Mouse (Mus musculus) heart, embryonic 15.5 days (tissue): ENCODE results near the gene Vps25. TPM values are rescaled to one million over a fixed set of nuclear protein-coding genes. Genes with fewer than 3 reads are reported as not detected.

Source experiments
- ATAC-seq: fragments of 200-750 bp; cut with Nextera tagmentation; replicated peaks from 2 replicates; pipeline ENCODE4 v1.8.0; 2017; ENCODE audit warnings: low read depth, moderate TSS enrichment; ENCODE audit not compliant: insufficient number of reproducible peaks, insufficient read depth, low FRiP score
- H3K27ac ChIP-seq: fragments of 300-500 bp; sonication (generic); 2 replicates; pipeline ENCODE4 v1.5.1; 2015; ENCODE audit warnings: mild to moderate bottlenecking, inconsistent platforms
- H3K27me3 ChIP-seq: fragments of 300-500 bp; sonication (generic); 2 replicates; pipeline ENCODE4 v1.6.1; 2015; ENCODE audit warnings: inconsistent platforms
- H3K36me3 ChIP-seq: fragments of 300-500 bp; sonication (generic); 2 replicates; pipeline ENCODE4 v1.6.1; 2015; ENCODE audit warnings: mild to moderate bottlenecking, inconsistent platforms
- H3K4me1 ChIP-seq: fragments of 300-500 bp; sonication (generic); replicated peaks from 2 replicates; pipeline ENCODE4 v1.6.1; 2015; ENCODE audit warnings: inconsistent platforms
- H3K4me2 ChIP-seq: fragments of 300-500 bp; sonication (generic); 2 replicates; pipeline ENCODE4 v1.6.1; 2015; ENCODE audit warnings: inconsistent platforms, mild to moderate bottlenecking, moderate library complexity
- H3K4me3 ChIP-seq: fragments of 300-500 bp; sonication (generic); 2 replicates; pipeline ENCODE4 v1.5.1; 2015; ENCODE audit warnings: mild to moderate bottlenecking, inconsistent platforms
- H3K9ac ChIP-seq: fragments of 300-500 bp; sonication (generic); 2 replicates; pipeline ENCODE4 v1.6.1; 2015; ENCODE audit warnings: mild to moderate bottlenecking, inconsistent platforms
- H3K9me3 ChIP-seq: fragments of 300-500 bp; sonication (generic); replicated peaks from 2 replicates; pipeline ENCODE4 v1.6.1; 2016; ENCODE audit warnings: inconsistent platforms
- WGBS: fragments of 180-500 bp; shearing (Covaris S2); methylation state at CpG from one replicate; pipeline ENCODE4 v1.1.7; 2015; ENCODE audit warnings: mixed read lengths; 5-methylcytosine and 5-hydroxymethylcytosine counted together
- polyA plus RNA-seq: library from polyadenylated mRNA; unstranded; fragments of >200 nt; fragmentation: Nextera tagmentation; extraction: Ambion mirVana; gene quantifications from 2 replicates; pipeline ENCODE4 v1.2.1, GENCODE M21; 2015

Gene Vps25
- 89.1 and 106 TPM in 2 replicates for polyA plus RNA-seq

- Histone ChIP-seq H3K27ac (peak within 1 kb of the TSS; percentile 91), H3K4me1 (peaks cover 38% of the 10 kb centered on the region), H3K36me3 (0 out of 2 replicates have a peak, but pooled peaks cover 4% of the 10 kb centered on the region), H3K9ac (peak within 1 kb of the TSS; percentile 82), H3K9me3 (no peaks in the 10 kb centered on the region), H3K4me3 (peak within 1 kb of the TSS; percentile 74), H3K4me2 (peak within 1 kb of the TSS; percentile 87), H3K27me3 (no peaks in the 10 kb centered on the region)
- under 1% methylated on average over 40 of the region's 40 CpGs for WGBS
- peak; percentile 71 for ATAC-seq
These were observed at the start of gene Vps25 for GRCm38 (mm10) chr11:101253613-101254389. Vps25 (plus strand) TSS chr11:101253707.

GRCm38 (mm10) chr11:101211970-101212369 is 41.5 kb upstream of the Vps25 start:
- Histone ChIP-seq H3K4me1 (no peaks in the 10 kb centered on the region), H3K4me2 (no peak overlapping the region), H3K36me3 (peaks cover 62% of the 10 kb centered on the region), H3K4me3 (no peak overlapping the region), H3K9ac (no peak overlapping the region), H3K27ac (no peak overlapping the region), H3K9me3 (no peaks in the 10 kb centered on the region), H3K27me3 (no peaks in the 10 kb centered on the region)
- 30% methylated on average over 3 of the region's 3 CpGs for WGBS
- peak; percentile 75; the same call in 1 of the 2 replicates for ATAC-seq

- no peaks in the 10 kb centered on the region for H3K9me3 ChIP-seq
- H3K4me1 ChIP-seq = peaks cover 5% of the 10 kb centered on the region; the same call in 1 of the 2 replicates
- peaks cover 39% of the 10 kb centered on the region for H3K36me3 ChIP-seq
- H3K4me3 ChIP-seq = no peak overlapping the region
- no peak overlapping the region for H3K27ac ChIP-seq
- WGBS = 87% methylated on average over 5 of the region's 5 CpGs
- no peak for ATAC-seq
- no peak overlapping the region for H3K4me2 ChIP-seq
- H3K27me3 ChIP-seq = no peaks in the 10 kb centered on the region
- H3K9ac ChIP-seq = no peak overlapping the region
These were observed 36.6 kb upstream of the Vps25 start for GRCm38 (mm10) chr11:101216936-101217335.

- no peak overlapping the region for H3K27ac ChIP-seq
- H3K36me3 ChIP-seq = peaks cover 29% of the 10 kb centered on the region
- no peak overlapping the region for H3K4me3 ChIP-seq
- H3K4me1 ChIP-seq = peaks cover 5% of the 10 kb centered on the region; the same call in 1 of the 2 replicates
- 75% methylated on average over 10 of the region's 10 CpGs for WGBS
- H3K9ac ChIP-seq = no peak overlapping the region
- ATAC-seq = no peak
- no peaks in the 10 kb centered on the region for H3K9me3 ChIP-seq
- H3K27me3 ChIP-seq = no peaks in the 10 kb centered on the region
- no peak overlapping the region for H3K4me2 ChIP-seq
These were observed 35.0 kb upstream of the Vps25 start for GRCm38 (mm10) chr11:101218436-101219055.

- Histone ChIP-seq H3K9ac (no peak overlapping the region), H3K27ac (peak overlapping the region; percentile 50), H3K36me3 (peaks cover 16% of the 10 kb centered on the region), H3K9me3 (no peaks in the 10 kb centered on the region), H3K4me2 (no peak overlapping the region), H3K4me1 (peaks cover 11% of the 10 kb centered on the region), H3K4me3 (no peak overlapping the region), H3K27me3 (no peaks in the 10 kb centered on the region)
- WGBS = 45% methylated on average over 2 of the region's 2 CpGs
- ATAC-seq = no peak
These were observed 32.7 kb upstream of the Vps25 start for GRCm38 (mm10) chr11:101220853-101221252.

- Histone ChIP-seq H3K4me1 (peaks cover 12% of the 10 kb centered on the region), H3K4me2 (no peak overlapping the region), H3K27ac (peak overlapping the region; percentile 50), H3K27me3 (no peaks in the 10 kb centered on the region), H3K36me3 (peaks cover 15% of the 10 kb centered on the region), H3K4me3 (no peak overlapping the region), H3K9ac (no peak overlapping the region), H3K9me3 (no peaks in the 10 kb centered on the region)
- ATAC-seq = no peak
- 74% methylated on average over 8 of the region's 8 CpGs for WGBS
These were observed 32.1 kb upstream of the Vps25 start for GRCm38 (mm10) chr11:101221306-101221986.

GRCm38 (mm10) chr11:101224337-101224736 is 29.2 kb upstream of the Vps25 start:
- Histone ChIP-seq H3K4me2 (no peak overlapping the region), H3K9ac (no peak overlapping the region), H3K27me3 (no peaks in the 10 kb centered on the region), H3K27ac (0 out of 2 replicates have a peak overlapping the region, but pooled peaks have one; percentile 4), H3K4me1 (peaks cover 13% of the 10 kb centered on the region), H3K9me3 (no peaks in the 10 kb centered on the region), H3K4me3 (no peak overlapping the region), H3K36me3 (no peaks in the 10 kb centered on the region)
- ATAC-seq = no peak
- 77% methylated on average over 3 of the region's 3 CpGs for WGBS

GRCm38 (mm10) chr11:101225331-101226064 is 28.0 kb upstream of the Vps25 start:
- H3K27me3 ChIP-seq = no peaks in the 10 kb centered on the region
- peak overlapping the region; percentile 86 for H3K4me2 ChIP-seq
- peak overlapping the region; percentile 85 for H3K9ac ChIP-seq
- H3K4me3 ChIP-seq = peak overlapping the region; percentile 90
- WGBS = 18% methylated on average over 25 of the region's 25 CpGs
- H3K27ac ChIP-seq = peak overlapping the region; percentile 80
- ATAC-seq = no peak
- no peaks in the 10 kb centered on the region for H3K9me3 ChIP-seq
- peaks cover 17% of the 10 kb centered on the region for H3K4me1 ChIP-seq
- no peaks in the 10 kb centered on the region for H3K36me3 ChIP-seq

GRCm38 (mm10) chr11:101226065-101226701 is 27.3 kb upstream of the Vps25 start, which contains the start of gene Ezh1:
Ezh1 (minus strand) TSS chr11:101226463.
- Histone ChIP-seq H3K9ac (peak within 1 kb of the TSS; percentile 85), H3K27ac (peak within 1 kb of the TSS; percentile 80), H3K4me2 (peak within 1 kb of the TSS; percentile 86), H3K4me1 (peaks cover 22% of the 10 kb centered on the region), H3K4me3 (peak within 1 kb of the TSS; percentile 90), H3K9me3 (no peaks in the 10 kb centered on the region), H3K27me3 (no peaks in the 10 kb centered on the region), H3K36me3 (no peaks in the 10 kb centered on the region)
- under 1% methylated on average over 55 of the region's 56 CpGs for WGBS
- ATAC-seq = peak; percentile 90

- ATAC-seq = no peak
- Histone ChIP-seq H3K9ac (no peak overlapping the region), H3K4me1 (peaks cover 25% of the 10 kb centered on the region), H3K27me3 (0 out of 2 replicates have a peak, but pooled peaks cover 3% of the 10 kb centered on the region), H3K9me3 (no peaks in the 10 kb centered on the region), H3K4me2 (no peak overlapping the region), H3K4me3 (no peak overlapping the region), H3K36me3 (no peaks in the 10 kb centered on the region), H3K27ac (peak overlapping the region; percentile 92)
- 20% methylated on average over 8 of the region's 8 CpGs for WGBS
These were observed 24.1 kb upstream of the Vps25 start for GRCm38 (mm10) chr11:101229361-101229900.
